20 mouse cellular contexts compared by ENCODE assay signal in genomic region chr17:64707529-64707928, GRCm38 (mm10).
"Had no signal": no experiment of that assay in that cellular context is flagged by ENCODE, and none has a peak within 500 bp of the region (broad histone marks: within the 10 kb centered on the region; RNA-seq: fewer than 3 reads in every experiment).

No protein-coding gene starts in this region.

- H3K4me2 ChIP-seq: limb, embryonic 13.5 days; liver, embryonic 13.5 days; lung, embryonic 14.5 days; midbrain, embryonic 12.5 days; midbrain, embryonic 15.5 days; neural tube, embryonic 12.5 days; neural tube, embryonic 15.5 days had no signal

- H3K36me3 ChIP-seq: midbrain, embryonic 12.5 days; midbrain, embryonic 15.5 days; neural tube, embryonic 12.5 days had no signal

- H3K9me3 ChIP-seq: limb, embryonic 10.5 days; limb, embryonic 13.5 days; liver, embryonic 13.5 days; midbrain, embryonic 12.5 days; midbrain, embryonic 15.5 days; neural tube, embryonic 12.5 days; neural tube, embryonic 15.5 days had no signal

- ATAC-seq: lung, postnatal 0 days; midbrain, embryonic 15.5 days had no signal

- H3K4me1 ChIP-seq: limb, embryonic 10.5 days; limb, embryonic 13.5 days; liver, embryonic 13.5 days; neural tube, embryonic 12.5 days; neural tube, embryonic 15.5 days had no signal

- H3K27ac ChIP-seq: kidney, postnatal 0 days; layer of hippocampus, adult 2 months; limb, embryonic 10.5 days; limb, embryonic 13.5 days; liver, embryonic 13.5 days; macrophage; midbrain, embryonic 12.5 days; midbrain, embryonic 15.5 days; neural tube, embryonic 12.5 days; neural tube, embryonic 15.5 days; stomach, postnatal 0 days had no signal

- H3K27me3 ChIP-seq: limb, embryonic 13.5 days; liver, embryonic 13.5 days; midbrain, embryonic 12.5 days; midbrain, embryonic 15.5 days; neural tube, embryonic 12.5 days; neural tube, embryonic 15.5 days had no signal

- H3K4me3 ChIP-seq: layer of hippocampus, adult 2 months; limb, embryonic 10.5 days; limb, embryonic 13.5 days; liver, embryonic 13.5 days; midbrain, embryonic 12.5 days; midbrain, embryonic 15.5 days; neural tube, embryonic 12.5 days; neural tube, embryonic 15.5 days had no signal

- H3K9ac ChIP-seq: limb, embryonic 13.5 days; liver, embryonic 13.5 days; lung, embryonic 14.5 days; midbrain, embryonic 12.5 days; midbrain, embryonic 15.5 days; neural tube, embryonic 12.5 days; neural tube, embryonic 15.5 days had no signal

- DNase-seq: layer of hippocampus, adult 9-11 months; liver; liver, embryonic 13.5 days; lung, embryonic 14.5 days; right cerebral cortex, adult 18-20 months; right cerebral cortex, postnatal 14 days; right cerebral cortex, postnatal 4 days; thymus, adult 18-20 months; thymus, postnatal 36 days had no signal
